Mouse (Mus musculus) embryonic fibroblast, embryonic 13.5 days (primary cell): ENCODE data around the gene Gm17651. TPM values are rescaled to one million over a fixed set of nuclear protein-coding genes. Genes with fewer than 3 reads are reported as not detected.

Experiments
- H3K27ac ChIP-seq: 2 replicates; pipeline ENCODE4 v1.5.1; 2012; ENCODE audit warnings: low read length, control low read depth, inconsistent platforms; ENCODE audit not compliant: insufficient read depth
- H3K4me1 ChIP-seq: 2 replicates; pipeline ENCODE4 v1.6.1; 2011; ENCODE audit warnings: low read length; ENCODE audit not compliant: control insufficient read depth, insufficient read depth
- H3K4me3 ChIP-seq: 2 replicates; pipeline ENCODE4 v1.5.1; 2011; ENCODE audit warnings: mild to moderate bottlenecking, control low read depth, low read length; ENCODE audit not compliant: insufficient read depth
- CTCF ChIP-seq: IDR thresholded peaks from 2 replicates; pipeline ENCODE4 v1.5.1; 2011; ENCODE audit warnings: mild to moderate bottlenecking, control low read depth, low read length, moderate library complexity, borderline replicate concordance; ENCODE audit not compliant: insufficient read depth
- POLR2A ChIP-seq: IDR thresholded peaks from 2 replicates; pipeline ENCODE4 v1.6.1; 2011; ENCODE audit warnings: low read depth, mild to moderate bottlenecking, control low read depth, low read length, moderate library complexity
- polyA plus RNA-seq: library from polyadenylated mRNA; stranded (reverse); fragments of >200 nt; gene quantifications from 2 replicates; pipeline ENCODE4 v1.2.4, GENCODE M21; 2011; ENCODE audit warnings: low read depth; ENCODE audit not compliant: missing spikeins, insufficient read length

Gene Gm17651
- polyA plus RNA-seq = not detected in 2 replicates

DNA sequence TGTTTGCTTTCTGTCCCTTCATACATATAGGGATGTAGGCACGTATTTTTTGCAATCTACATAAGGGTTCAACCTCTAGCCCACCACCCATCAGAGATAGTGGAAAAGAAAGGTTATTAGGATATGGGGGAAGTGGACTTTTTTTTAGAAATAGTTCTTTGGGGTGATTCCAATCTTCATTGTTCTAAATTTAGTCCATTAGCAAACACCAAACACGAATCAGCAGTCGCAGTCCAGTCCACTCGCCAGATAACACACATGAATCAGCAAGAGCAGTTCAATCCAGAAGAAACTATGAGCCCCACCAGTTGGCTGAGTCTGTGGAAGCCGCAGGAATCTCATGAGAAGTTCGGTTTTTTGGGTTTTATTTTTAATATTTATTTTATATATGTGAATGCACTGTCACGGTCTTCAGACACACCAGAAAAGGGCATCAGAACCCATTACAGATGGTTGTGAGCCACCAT is at the start of gene Gm17651:
Gene Gm17651 (minus strand): TSS at position 51 of the 467 bp plus-strand sequence.
- peaks cover 3% of the 10 kb centered on the region; the same call in 1 of the 2 replicates for H3K4me1 ChIP-seq
- no peak within 1 kb of the TSS for H3K4me3 ChIP-seq
- TF ChIP-seq POLR2A (no peak), CTCF (no peak)
- no peak within 1 kb of the TSS for H3K27ac ChIP-seq

DNA sequence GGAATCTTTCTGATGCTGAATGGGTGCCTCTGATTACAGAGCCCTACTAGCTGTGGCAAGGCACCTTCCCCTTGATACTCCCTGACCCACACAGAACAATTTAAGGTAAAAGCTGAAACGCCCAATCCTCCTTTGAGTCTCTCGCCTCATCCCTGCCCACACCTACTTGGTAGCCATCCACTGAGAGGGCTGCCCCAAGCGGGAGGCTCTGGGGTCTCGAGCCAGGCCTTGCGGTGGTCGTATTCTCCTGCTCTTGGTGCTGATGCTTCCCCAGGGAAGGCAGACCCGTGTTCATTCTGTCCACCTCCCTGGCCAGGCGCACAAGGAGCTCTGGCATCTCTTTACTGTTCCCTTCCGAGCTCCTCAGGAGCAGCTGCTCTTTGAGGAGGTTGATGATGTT is 44.6 kb upstream of the Gm17651 start:
- H3K27ac ChIP-seq = no peak overlapping the region
- no peak for TF ChIP-seq POLR2A
- TF ChIP-seq CTCF = no peak

GRCm38 (mm10) chr3:97715922-97716321 is 41.4 kb upstream of the Gm17651 start:
- TF ChIP-seq POLR2A = no peak
- TF ChIP-seq CTCF = no peak
- no peak overlapping the region for H3K27ac ChIP-seq
- H3K4me1 ChIP-seq = no peaks in the 10 kb centered on the region
- no peak overlapping the region for H3K4me3 ChIP-seq

More for the DNA sequence above, 44.6 kb upstream of the Gm17651 start:
- Histone ChIP-seq H3K4me3 (no peak overlapping the region), H3K4me1 (no peaks in the 10 kb centered on the region)

- TF ChIP-seq CTCF (no peak), POLR2A (no peak)
- no peaks in the 10 kb centered on the region for H3K4me1 ChIP-seq
- no peak overlapping the region for H3K4me3 ChIP-seq
- no peak overlapping the region for H3K27ac ChIP-seq
Observed at GRCm38 (mm10) chr3:97710881-97711280, 36.4 kb upstream of the Gm17651 start.

DNA sequence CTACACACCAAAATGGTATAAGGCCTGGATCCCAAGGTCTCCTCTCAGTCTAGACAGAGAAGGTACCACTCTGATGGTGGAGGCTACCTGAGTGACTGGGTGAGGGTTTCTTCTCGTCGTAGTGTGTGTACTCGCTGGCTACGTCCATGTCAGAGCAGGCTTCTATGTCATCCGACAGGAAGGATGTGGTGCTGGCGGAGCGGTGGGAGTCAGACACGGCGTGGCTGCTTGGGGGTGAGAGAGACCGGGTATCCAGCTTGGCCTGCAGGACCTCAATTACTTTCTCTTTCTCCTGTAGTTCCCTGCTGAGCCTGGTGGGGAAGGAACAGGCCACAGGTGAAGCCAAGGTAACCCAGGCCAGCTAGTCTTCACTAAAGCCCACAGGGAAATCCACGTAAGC is 35.6 kb upstream of the Gm17651 start:
- TF ChIP-seq CTCF (no peak), POLR2A (no peak)

DNA sequence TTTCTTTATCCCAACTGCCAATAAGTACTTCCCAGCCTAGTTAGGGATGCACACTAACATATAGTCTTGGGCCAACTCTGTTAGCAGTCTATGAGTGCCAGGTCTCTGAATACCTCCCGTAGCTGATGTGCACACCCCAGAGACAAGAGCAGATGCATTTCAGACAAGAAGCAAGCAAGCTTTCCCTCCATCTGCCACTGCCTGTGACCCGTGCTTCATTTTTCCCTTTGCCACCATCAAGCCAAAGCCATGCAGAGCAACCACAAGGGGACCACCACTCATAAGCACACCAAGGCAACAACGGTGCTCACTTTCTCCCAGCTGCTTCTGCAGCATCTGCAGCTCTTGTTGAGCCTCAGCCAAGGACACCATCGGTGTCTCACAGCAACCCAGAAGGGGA is 32.1 kb upstream of the Gm17651 start:
- Histone ChIP-seq H3K4me1 (no peaks in the 10 kb centered on the region), H3K4me3 (no peak overlapping the region), H3K27ac (no peak overlapping the region)
- TF ChIP-seq POLR2A (no peak), CTCF (no peak)

More for the DNA sequence above, 35.6 kb upstream of the Gm17651 start:
- no peak overlapping the region for H3K27ac ChIP-seq
- no peak overlapping the region for H3K4me3 ChIP-seq
- no peaks in the 10 kb centered on the region for H3K4me1 ChIP-seq

- Histone ChIP-seq H3K4me3 (no peak overlapping the region), H3K4me1 (no peaks in the 10 kb centered on the region), H3K27ac (no peak overlapping the region)
- TF ChIP-seq POLR2A = no peak
- no peak for TF ChIP-seq CTCF
Observed at GRCm38 (mm10) chr3:97705508-97705907, 31.0 kb upstream of the Gm17651 start.

- Histone ChIP-seq H3K4me1 (no peaks in the 10 kb centered on the region), H3K4me3 (no peak overlapping the region), H3K27ac (no peak overlapping the region)
- TF ChIP-seq POLR2A (no peak), CTCF (no peak)
Observed at GRCm38 (mm10) chr3:97702448-97703080, 28.1 kb upstream of the Gm17651 start.

GRCm38 (mm10) chr3:97701198-97701597 is 26.7 kb upstream of the Gm17651 start:
- no peaks in the 10 kb centered on the region for H3K4me1 ChIP-seq
- no peak overlapping the region for H3K4me3 ChIP-seq
- TF ChIP-seq POLR2A (no peak), CTCF (no peak)
- no peak overlapping the region for H3K27ac ChIP-seq

GRCm38 (mm10) chr3:97699061-97699460 is 24.6 kb upstream of the Gm17651 start:
- Histone ChIP-seq H3K27ac (no peak overlapping the region), H3K4me1 (no peaks in the 10 kb centered on the region), H3K4me3 (no peak overlapping the region)
- TF ChIP-seq POLR2A = no peak
- no peak for TF ChIP-seq CTCF
